Mouse (Mus musculus) regulatory T cell (primary cell): ENCODE results near the gene Actl6a.

Source experiments
- in situ Hi-C: fragments of 300-600 bp; cut with MboI, MseI; formaldehyde crosslinking; loops from one replicate; pipeline ENCODE4 v1.15.1; 2025; ENCODE audit warnings: high pct_unique_total_duplicates

The Actl6a gene

DNA sequence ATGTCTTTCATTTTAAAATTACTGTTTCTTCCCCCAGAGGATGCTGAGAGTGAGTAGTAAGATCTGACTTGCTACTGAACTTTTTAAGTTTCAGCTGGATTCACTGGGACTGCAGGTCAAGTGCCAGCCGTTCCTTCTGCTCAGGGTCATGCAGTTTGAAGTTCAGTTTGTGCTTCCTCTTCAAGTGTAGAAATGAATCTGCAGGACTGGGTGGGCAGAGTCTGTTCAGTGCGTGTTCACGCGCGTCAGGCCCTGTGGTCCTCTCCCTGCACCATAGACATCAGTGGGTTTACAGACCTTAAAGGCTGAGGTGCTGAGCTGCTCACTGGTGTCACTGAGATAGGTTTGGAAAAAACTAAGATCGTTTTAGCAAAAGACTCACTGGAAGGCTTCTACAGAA is 38.9 kb downstream of the Actl6a start:
- in situ Hi-C loops = loop anchor here (10.0 kb wide), 1 partner anchor 1340 kb away; the partner anchor contains the start of gene Dnajc19

DNA sequence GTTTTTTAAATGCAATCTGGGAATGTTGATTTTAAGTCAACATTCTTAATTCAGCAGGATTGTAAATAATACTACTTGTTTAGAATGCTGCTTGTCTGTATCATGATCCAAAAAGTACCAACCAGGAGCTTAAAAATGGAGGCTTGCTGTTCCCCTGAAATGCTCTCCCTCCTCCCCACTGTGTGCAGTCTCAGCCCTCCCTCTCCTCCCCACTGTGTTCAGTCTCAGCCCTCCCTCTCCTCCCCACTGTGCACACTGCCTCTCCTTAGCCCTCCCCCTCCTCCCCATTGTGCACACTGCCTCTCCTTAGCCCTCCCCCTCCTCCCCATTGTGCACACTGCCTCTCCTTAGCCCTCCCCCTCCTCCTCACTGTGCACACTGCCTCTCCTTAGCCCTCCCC is 39.3 kb downstream of the Actl6a start:
- in situ Hi-C loops = loop anchor here (10.0 kb wide), 1 partner anchor 1339 kb away; the partner anchor contains the start of gene Dnajc19

DNA sequence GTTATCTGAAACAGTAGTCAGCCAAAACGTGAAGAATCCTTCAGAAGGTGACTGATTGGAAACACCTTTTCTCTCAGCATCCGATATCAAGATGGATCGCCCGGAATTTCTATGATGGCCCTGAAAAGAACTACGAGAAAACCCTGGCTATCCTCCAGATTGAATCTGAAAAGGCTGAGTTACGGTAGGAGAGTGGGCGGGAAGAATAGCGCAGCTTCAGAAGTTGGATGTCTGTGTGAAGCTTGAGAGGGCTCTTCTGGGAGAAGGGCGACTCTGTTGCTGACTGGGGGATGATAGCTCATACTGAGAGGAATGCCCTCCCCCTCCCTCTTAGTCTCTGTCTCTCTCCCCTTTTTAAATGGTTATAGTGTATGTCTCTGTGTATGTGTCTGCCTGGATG is 42.3 kb downstream of the Actl6a start:
- in situ Hi-C loops = loop anchor here (10.0 kb wide), 1 partner anchor 1336 kb away; the partner anchor contains the start of gene Dnajc19

DNA sequence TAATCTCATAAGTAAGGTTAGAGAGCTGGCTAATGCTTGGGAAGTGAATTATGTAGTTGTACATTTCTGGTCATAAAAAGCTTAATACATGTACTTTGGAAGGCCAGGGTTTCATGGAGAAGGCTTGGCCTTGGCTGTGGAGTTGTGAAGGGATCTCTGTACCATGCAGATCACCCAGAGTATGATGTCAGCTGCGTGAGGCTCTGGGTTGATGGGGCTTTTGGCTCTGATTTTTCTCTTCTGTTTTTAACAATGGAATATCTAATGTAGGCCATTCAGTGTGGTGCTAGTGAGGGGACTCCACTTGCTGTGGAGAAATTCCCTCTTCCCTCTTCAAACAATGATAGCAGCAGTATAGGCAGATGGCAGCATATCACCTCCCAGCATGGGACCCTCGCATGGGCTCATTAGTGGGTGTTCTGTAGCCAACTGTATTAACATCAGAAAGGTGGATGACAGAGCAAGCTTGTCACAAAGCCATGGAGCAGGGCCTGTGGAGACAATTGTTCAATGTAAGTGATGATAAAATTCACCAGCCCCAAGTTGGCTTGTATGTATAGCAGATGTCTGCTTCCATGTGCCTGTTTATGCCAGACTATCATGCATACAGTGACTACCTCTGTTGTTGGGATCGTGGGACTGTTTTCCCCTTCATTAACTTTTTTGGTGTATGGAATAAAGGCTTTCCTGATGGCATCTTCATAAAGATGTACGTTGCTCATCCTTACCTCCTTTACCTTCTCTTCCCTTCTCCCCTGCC is 43.9 kb downstream of the Actl6a start:
- in situ Hi-C loops = loop anchor here (10.0 kb wide), 1 partner anchor 1335 kb away; the partner anchor contains the start of gene Dnajc19

DNA sequence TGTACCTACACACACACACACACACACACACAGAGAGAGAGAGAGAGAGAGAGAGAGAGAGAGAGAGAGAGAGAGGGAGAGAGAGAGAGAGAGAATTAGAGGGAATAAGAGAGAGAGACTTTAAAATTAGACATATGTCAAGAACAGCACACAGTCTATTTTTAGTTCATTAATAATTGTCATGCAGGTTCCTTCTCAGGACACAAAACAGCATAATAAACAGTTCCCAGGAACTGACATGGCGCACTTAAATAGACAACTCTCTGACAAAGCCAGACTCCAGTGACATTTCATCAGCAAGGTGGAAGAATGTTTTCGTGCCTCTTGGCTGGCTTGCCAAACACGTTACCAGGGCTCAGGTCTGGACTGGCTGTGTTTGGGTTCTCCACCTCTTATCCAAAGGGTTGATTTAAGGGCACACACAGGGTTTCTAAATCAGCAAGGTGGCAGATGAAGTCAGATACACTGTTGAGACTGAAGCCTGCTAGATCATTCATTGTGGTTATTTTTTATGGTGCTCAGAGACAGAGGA is 48.4 kb downstream of the Actl6a start:
- in situ Hi-C loops = no loop called here

DNA sequence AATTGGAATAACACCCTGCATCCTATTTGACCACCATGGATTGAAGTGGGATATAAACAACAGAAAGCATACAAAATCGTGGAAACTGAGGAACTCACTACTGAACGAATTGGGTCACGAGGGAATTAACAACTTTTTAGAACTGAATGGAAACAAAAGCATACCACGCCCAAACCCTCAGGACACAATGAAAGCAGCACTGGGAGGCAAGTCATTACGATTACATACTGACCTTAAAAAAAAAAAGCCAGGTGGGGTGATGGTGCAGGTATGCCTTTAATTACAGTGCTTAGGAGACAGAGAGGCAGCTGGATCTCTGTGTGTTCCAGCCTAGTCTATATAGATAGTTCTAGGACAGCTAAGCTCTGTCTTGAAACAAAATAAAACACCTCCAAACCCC is 53.1 kb downstream of the Actl6a start:
- in situ Hi-C loops = no loop called here

DNA sequence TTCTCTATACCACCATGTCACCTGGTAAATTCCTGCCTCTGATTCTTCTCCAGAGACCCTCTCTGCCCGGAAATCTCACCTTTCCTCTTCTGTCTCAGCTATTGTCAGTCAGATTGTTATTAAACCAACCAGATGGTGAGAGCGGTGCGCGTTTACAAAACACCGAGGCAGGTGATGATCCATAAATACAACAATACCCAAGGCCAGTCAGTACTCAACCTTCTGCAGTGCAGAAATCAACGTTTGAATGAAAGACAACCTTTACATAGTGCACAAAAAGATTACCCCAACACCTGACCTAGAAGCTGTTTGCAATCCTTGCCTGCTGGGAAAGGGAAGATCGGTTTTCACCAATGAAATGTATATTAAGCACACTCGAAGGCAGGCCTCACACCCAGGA is 56.9 kb downstream of the Actl6a start:
- in situ Hi-C loops = no loop called here

DNA sequence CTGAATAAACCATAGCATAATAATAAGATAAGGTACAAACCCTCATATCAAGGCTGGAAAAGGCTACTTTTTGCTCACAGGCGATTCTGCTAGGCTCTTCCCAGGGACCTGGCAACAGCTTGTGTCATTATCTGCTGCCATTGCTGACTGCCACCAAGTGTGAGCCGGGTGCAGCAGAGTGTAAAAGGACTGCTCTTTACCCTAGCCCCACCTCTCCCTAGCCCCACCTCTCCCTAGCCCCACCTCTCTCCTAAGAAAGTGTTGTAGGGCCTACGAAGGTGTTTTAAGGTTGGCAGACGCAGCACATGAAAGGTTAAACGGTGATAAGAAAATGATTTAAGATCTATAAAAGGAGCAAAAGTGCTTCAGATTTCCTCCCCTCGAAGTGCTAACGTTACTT is 57.8 kb downstream of the Actl6a start:
- in situ Hi-C loops = no loop called here

DNA sequence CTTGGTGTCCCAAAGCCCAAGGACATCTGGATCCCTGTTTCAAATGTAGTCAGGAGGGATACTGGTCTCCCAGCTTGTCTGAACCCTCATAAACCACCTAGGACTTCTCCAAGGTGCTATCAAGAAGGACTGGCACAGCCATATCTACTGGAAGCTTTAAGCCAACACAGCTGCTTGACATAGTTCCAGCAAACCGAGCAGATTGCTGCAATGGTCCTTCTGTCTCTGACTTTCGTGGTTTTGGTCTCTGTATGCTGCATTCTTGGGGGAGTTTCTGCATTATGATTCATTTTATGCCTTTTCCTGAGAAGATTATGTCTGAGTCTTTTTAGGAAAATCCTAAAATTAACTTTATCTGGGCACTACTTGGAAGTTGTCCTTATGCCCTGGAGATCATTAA is 64.7 kb downstream of the Actl6a start:
- in situ Hi-C loops = no loop called here
